Mouse (Mus musculus) G1E-ER4 (cell line): ENCODE measurements around the gene Copg1. TPM values are rescaled to one million over a fixed set of nuclear protein-coding genes. Genes with fewer than 3 reads are reported as not detected.

Source experiments
- GATA1 ChIP-seq: IDR thresholded peaks from one replicate; pipeline ENCODE4 v1.8.0; 2012; ENCODE audit warnings: low read length, inconsistent platforms
- polyA plus RNA-seq: library from polyadenylated mRNA; stranded (reverse); fragments of >175 nt; gene quantifications from 2 replicates; pipeline ENCODE4 v1.2.3, GENCODE M21; 2012

The Copg1 gene
- polyA plus RNA-seq, 1 experiment, result 24.3 TPM

DNA sequence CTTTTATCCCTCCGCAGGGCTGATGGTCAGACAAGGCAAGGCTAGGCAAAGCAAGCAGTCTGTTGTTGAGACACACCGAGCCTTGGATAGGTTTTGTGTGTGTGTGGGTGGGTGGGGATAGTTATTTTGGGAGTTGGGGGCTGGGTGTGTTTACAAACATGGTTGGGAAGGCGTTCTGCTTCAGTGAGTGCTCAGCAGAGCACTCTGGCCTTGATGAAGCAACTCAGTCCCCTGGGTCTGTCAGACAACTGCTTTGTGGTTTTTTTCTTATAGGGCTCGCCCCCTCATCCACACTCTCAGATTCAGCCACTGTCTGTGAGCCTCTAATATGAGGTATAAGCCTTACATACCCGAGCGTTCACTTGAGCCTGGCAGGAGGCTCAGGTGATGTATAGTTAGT, 23.9 kb downstream of the Copg1 start:
- no peak for TF ChIP-seq GATA1

- no peak for TF ChIP-seq GATA1
Observed at GRCm38 (mm10) chr6:87913661-87914325, 26.2 kb downstream of the Copg1 start, which contains the start of gene Hmces. TSS of gene Hmces (plus strand) at chr6:87913935.

DNA sequence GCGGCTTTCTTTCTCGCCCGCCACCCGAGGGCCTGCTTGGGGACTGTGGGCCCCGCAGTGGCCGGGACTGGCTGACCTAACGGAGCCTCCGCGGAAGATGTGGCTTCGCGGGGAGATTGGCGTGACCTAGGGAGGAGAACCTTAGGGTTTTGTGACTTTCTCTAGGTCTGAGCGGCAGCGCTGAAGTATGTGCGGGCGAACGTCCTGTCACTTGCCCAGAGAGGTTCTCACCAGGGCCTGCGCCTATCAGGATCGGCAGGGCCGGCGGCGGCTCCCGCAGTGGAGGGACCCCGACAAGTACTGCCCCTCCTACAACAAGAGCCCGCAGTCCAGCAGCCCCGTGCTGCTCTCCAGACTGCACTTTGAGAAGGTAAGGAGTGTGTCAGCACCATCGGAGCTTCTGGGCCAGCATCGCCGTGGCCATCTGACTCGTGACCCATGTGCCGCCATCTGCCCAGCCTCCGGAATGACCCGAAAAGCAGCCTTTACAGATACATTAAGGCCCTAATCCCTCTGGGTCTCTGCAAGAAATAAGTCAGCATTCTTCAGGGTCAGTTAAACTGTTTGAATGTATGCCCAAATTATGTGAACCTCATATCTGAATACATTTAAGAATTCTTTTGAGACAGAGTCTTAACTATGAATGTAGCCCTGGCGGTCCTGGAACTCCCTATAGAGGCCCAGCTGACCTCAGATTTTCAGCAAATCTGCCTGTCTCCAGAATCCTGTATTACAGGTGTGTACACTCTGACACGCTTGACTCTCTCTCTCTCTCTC, 26.9 kb downstream of the Copg1 start:
- no peak for TF ChIP-seq GATA1

DNA sequence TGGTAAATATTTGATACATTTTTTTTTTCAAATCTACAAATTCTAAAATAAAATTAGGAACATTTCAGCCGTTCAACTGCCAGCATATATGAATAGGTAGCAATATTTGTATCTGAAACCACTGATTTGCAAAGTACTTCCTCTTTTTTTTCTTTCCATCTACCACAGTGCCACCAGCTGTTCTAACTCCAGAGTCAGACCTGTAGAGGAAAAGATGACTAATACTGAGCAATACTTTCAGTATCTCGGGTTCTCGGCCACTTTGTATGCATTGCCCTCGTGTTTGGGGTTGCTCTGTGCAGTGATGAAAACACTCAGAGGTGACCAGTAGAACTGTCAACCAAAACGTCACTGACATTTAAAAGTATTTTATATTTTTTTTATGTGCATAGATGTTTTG, 28.3 kb downstream of the Copg1 start:
- no peak for TF ChIP-seq GATA1

DNA sequence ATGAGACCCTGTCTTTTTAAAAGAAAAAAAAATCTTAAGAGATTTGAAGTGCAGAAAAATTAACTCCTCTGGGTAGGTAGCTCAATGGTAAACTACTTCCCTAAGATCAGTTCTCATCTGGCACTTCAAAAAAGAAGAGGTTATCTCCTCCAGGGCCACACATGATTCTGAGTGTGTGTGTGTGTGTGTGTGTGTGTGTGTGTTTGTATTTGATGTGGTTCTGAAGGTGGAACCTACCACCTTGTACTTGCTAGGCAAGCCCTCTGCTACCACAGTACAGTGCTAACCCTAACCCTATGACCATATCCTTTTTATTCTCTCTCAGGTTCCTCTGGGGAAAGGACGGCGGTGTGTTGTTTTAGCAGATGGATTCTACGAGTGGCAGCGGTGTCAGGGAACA, 33.6 kb downstream of the Copg1 start:
- no peak for TF ChIP-seq GATA1

DNA sequence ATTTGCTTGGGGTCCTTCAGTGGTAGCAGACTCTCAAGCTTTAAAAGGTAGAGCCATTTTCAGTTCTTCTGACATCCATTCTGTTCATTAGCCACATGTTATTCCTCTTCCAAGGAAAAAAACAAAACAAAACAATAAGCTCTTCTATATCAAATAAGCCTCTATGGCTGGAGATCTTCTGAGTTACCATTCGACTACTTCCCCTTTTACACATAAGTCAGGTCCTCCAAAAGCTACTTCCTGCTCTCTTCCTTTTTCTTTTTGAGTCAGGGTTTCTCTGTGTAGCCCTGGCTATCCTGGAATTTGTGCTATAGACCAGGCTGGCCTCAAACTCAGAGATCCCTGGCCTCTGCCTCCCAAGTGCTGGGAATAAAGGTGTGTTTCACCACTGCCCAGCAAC, 36.0 kb downstream of the Copg1 start:
- no peak for TF ChIP-seq GATA1

GRCm38 (mm10) chr6:87935037-87935436, 47.4 kb downstream of the Copg1 start:
- TF ChIP-seq GATA1, result no peak

DNA sequence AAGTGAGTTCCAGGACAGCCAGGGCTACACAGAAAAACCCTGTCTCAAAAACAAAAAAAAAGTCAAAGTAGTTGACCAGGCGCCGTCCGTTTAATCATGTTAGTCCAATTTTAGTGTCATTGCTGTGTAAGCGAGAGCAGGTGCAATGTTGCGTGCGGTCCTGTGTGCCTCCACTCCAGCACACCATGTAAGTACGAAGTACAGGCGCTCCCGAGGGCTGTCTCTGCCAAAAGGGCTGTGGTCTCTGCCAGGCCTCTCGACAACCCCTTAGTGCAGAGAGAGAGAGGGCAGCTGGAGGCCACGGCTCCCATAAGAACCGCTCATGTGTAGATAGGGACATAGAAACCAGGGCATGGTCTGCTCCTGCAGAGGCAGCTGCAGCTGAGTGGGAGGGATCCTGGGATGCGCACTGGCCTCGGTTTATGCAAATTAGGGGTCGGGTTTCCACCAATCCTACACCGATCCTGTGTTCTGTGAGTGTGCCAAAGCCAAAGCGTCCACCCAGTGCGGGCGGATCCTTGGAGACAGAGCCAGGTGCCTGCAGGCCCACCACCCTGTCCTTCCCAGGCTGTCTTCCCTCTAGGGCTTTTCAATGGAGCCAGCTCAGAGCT, 49.7 kb downstream of the Copg1 start:
- no peak for TF ChIP-seq GATA1

- TF ChIP-seq GATA1, result no peak
Observed at GRCm38 (mm10) chr6:87938941-87939340, 51.3 kb downstream of the Copg1 start.

DNA sequence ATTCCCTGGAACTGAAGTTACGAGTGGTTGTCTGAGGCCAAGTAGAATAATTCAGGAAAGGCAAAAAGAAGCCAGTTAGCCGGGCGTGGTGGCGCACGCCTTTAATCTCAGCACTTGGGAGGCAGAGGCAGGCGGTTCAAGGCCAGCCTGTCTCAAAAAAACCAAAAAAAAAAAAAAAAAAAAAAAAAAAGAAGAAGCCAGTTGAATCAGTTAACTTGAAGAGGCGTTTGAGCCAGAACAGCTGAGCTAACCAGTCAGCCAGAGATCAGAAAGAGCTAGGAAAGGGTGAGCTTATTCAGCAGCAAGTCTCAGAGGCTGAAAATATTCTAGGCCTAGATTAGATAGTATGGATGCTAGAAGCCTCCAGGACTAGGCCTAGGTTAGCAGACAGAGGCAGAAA, 54.6 kb downstream of the Copg1 start:
- TF ChIP-seq GATA1, result no peak

Other genes with a start within 250 kb of the Copg1 start
- gene Aplf, start 215.6 kb upstream of the Copg1 start, polyA plus RNA-seq, result 13.9 and 15.1 TPM in 2 replicates
- 0.02 TPM in 1 of 2 replicates, not detected in the other for gene Efcc1, start 156.9 kb upstream of the Copg1 start, polyA plus RNA-seq
- 0.50 and 0.90 TPM in 2 replicates for gene Gp9, start 109.7 kb upstream of the Copg1 start, polyA plus RNA-seq
- 16.4 and 40.9 TPM in 2 replicates for gene Rab43, start 75.7 kb upstream of the Copg1 start, polyA plus RNA-seq
- gene Gm45140, start 52.0 kb upstream of the Copg1 start, polyA plus RNA-seq, result 11.0 and 20.9 TPM in 2 replicates
- gene Isy1, start 49.0 kb upstream of the Copg1 start, polyA plus RNA-seq, result 39.8 and 51.1 TPM in 2 replicates
- 136 and 182 TPM in 2 replicates for gene Cnbp, start 36.7 kb upstream of the Copg1 start, polyA plus RNA-seq
- gene Hmces, start 26.1 kb downstream of the Copg1 start, polyA plus RNA-seq, result 21.1 and 28.9 TPM in 2 replicates
- gene H1fx, start 93.8 kb downstream of the Copg1 start, polyA plus RNA-seq, result not detected in 2 replicates
- gene Rab7, start 157.5 kb downstream of the Copg1 start, polyA plus RNA-seq, result 99.5 and 147 TPM in 2 replicates
- 39.1 and 45.3 TPM in 2 replicates for gene Rpn1, start 196.7 kb downstream of the Copg1 start, polyA plus RNA-seq